In the genomic region with DNA sequence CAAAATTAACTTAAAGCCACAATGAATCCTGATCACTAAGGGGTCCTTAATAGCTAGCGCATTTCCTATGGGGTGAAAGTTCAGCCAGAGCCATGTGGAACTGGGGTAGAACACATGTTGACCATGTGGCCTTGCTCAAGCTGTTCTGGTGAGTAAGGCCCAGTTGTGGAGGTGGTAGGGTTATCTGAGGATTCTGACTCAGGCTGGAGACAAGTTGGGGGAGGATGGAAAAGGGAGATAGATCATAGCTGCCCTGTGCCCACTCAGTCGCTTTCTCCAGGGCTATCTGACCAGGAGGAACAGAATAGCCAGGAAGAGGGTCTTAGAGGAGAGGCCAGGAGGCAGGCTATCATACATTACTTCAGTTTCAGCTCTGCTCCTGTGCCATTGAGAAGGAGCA, we compare ENCODE assay signal across 35 mouse cellular contexts. TPM values are rescaled to one million over a fixed set of nuclear protein-coding genes. Genes with fewer than 3 reads are reported as not detected.
DNase-seq lines count a peak whose midpoint lies in the region; ATAC-seq and TF ChIP-seq lines count a peak whose summit lies in the region.
"Had no signal": no experiment of that assay in that cellular context is flagged by ENCODE, and none has a peak within 500 bp of the region (broad histone marks: within the 10 kb centered on the region; RNA-seq: fewer than 3 reads in every experiment).

No protein-coding gene starts in this region.

- no peak for TF ChIP-seq CTCF in liver, postnatal 0 days (IDR thresholded peaks at IDR 0.05; ENCODE audit: low read depth)
- no peak for TF ChIP-seq CTCF in thymus, adult 2 months (IDR thresholded peaks at IDR 0.05; ENCODE audit: borderline replicate concordance, control insufficient read depth, extremely low read depth, insufficient read depth, low read length, poor library complexity)

- no peaks in the 10 kb centered on the region for H3K4me1 ChIP-seq in liver, postnatal 0 days (ENCODE audit: insufficient read depth)
- no peaks in the 10 kb centered on the region for H3K4me1 ChIP-seq in liver, embryonic 12.5 days
- H3K4me1 ChIP-seq in thymus, adult 2 months (replicated peaks; ENCODE audit: control insufficient read depth, insufficient read depth, low read length), result 0 out of 2 replicates have a peak, but pooled peaks cover 4% of the 10 kb centered on the region
- H3K4me1 ChIP-seq: kidney, embryonic 15.5 days; limb, embryonic 13.5 days; neural tube, embryonic 13.5 days had no signal

- no peak overlapping the region for H3ac ChIP-seq in myocyte (ENCODE audit: control insufficient read depth, insufficient read length)

- H3K36me3 ChIP-seq in liver, postnatal 0 days (replicated peaks; ENCODE audit: insufficient read depth, low read length), result peaks cover 38% of the 10 kb centered on the region
- H3K36me3 ChIP-seq in liver, embryonic 12.5 days, result peaks cover 60% of the 10 kb centered on the region
- H3K36me3 ChIP-seq in myocyte (ENCODE audit: control insufficient read depth, insufficient read depth), result peaks cover 15% of the 10 kb centered on the region
- H3K36me3 ChIP-seq in thymus, adult 2 months (ENCODE audit: control insufficient read depth, insufficient read depth, low read length), result peaks cover 24% of the 10 kb centered on the region

- no peak for TF ChIP-seq EP300 in liver, postnatal 0 days (IDR thresholded peaks at IDR 0.05; ENCODE audit: low read depth)

- peak; percentile 33; the same call in 1 of the 2 replicates for ATAC-seq in liver, postnatal 0 days
- no peak for ATAC-seq in liver, embryonic 12.5 days
- ATAC-seq in erythroid progenitor cell, adult 5-6 weeks (replicated peaks; ENCODE audit: low FRiP score, poor library complexity, severe bottlenecking), result no peak
- ATAC-seq: forebrain, embryonic 14.5 days had no signal

- H3K9ac ChIP-seq in liver, postnatal 0 days (replicated peaks), result no peak overlapping the region
- no peak overlapping the region for H3K9ac ChIP-seq in liver, embryonic 12.5 days
- H3K9ac ChIP-seq: heart, embryonic 12.5 days; hindbrain, embryonic 14.5 days; kidney, embryonic 15.5 days; limb, embryonic 13.5 days; liver, embryonic 14.5 days; lung, embryonic 14.5 days; neural tube, embryonic 13.5 days had no signal

- H3K27me3 ChIP-seq in liver, postnatal 0 days (ENCODE audit: insufficient read depth, low read length), result no peaks in the 10 kb centered on the region
- no peaks in the 10 kb centered on the region for H3K27me3 ChIP-seq in liver, embryonic 12.5 days (replicated peaks)
- no peaks in the 10 kb centered on the region for H3K27me3 ChIP-seq in myocyte (ENCODE audit: control insufficient read depth, insufficient read depth, insufficient read length)
- H3K27me3 ChIP-seq in thymus, adult 2 months (ENCODE audit: control insufficient read depth, insufficient read depth, low read length), result no peaks in the 10 kb centered on the region
- H3K27me3 ChIP-seq: heart, embryonic 12.5 days; kidney, embryonic 15.5 days; limb, embryonic 13.5 days; neural tube, embryonic 13.5 days had no signal

- H3K9me3 ChIP-seq in liver, postnatal 0 days (ENCODE audit: low read length), result no peaks in the 10 kb centered on the region
- H3K9me3 ChIP-seq in liver, embryonic 12.5 days (replicated peaks), result no peaks in the 10 kb centered on the region
- H3K9me3 ChIP-seq: heart, embryonic 12.5 days; kidney, embryonic 15.5 days; limb, embryonic 13.5 days; neural tube, embryonic 13.5 days had no signal

- H3K4me3 ChIP-seq in liver, postnatal 0 days (ENCODE audit: low read depth, low read length), result no peak overlapping the region
- H3K4me3 ChIP-seq in liver, embryonic 12.5 days, result no peak overlapping the region
- no peak overlapping the region for H3K4me3 ChIP-seq in myocyte
- no peak overlapping the region for H3K4me3 ChIP-seq in thymus, adult 2 months (ENCODE audit: control insufficient read depth, insufficient read depth, low read length)
- H3K4me3 ChIP-seq: heart, adult 2 months; heart, embryonic 12.5 days; kidney, embryonic 15.5 days; layer of hippocampus, adult 2 months; limb, embryonic 13.5 days; neural tube, embryonic 13.5 days had no signal

- 71% methylated on average over 2 of the region's 2 CpGs for WGBS in liver, postnatal 0 days (ENCODE audit: insufficient replicate concordance)
- 85% methylated on average over 2 of the region's 2 CpGs for WGBS in liver, embryonic 12.5 days (ENCODE audit: insufficient replicate concordance)
- 98% methylated on average over 2 of the region's 2 CpGs for WGBS in thymus, adult 2 months

- no peaks in the 10 kb centered on the region for H3K79me2 ChIP-seq in myocyte (ENCODE audit: control insufficient read depth, insufficient read depth)

- no peak overlapping the region for H3K27ac ChIP-seq in liver, postnatal 0 days (ENCODE audit: low read depth)
- H3K27ac ChIP-seq in liver, embryonic 12.5 days, result no peak overlapping the region
- no peak overlapping the region for H3K27ac ChIP-seq in thymus, adult 2 months (ENCODE audit: control insufficient read depth, insufficient read depth, low read length)
- H3K27ac ChIP-seq: heart, adult 2 months; hindbrain, embryonic 14.5 days; kidney, embryonic 15.5 days; layer of hippocampus, adult 2 months; limb, embryonic 13.5 days; liver, embryonic 14.5 days; neural tube, embryonic 13.5 days had no signal

- TF ChIP-seq POLR2A in myocyte (IDR thresholded peaks at IDR 0.05; ENCODE audit: insufficient read length, low read depth), result no peak
- TF ChIP-seq POLR2A in thymus, adult 2 months (IDR thresholded peaks at IDR 0.05; ENCODE audit: control insufficient read depth, extremely low read depth, insufficient read depth, low read length, poor library complexity), result no peak

- peak; percentile 68 for DNase-seq in adrenal gland, adult 2 months
- DNase-seq in adrenal gland, postnatal 25 days, result no peak
- DNase-seq in liver, postnatal 0 days, result no peak
- DNase-seq in adrenal gland, postnatal 10 days, result peak; percentile 30
- DNase-seq in thymus, adult 2 months, result no peak
- DNase-seq: cerebellum, adult 2 months; cerebellum, postnatal 25 days; heart, adult 2 months; heart, postnatal 4 days; kidney, adult 11 months; kidney, postnatal 36 days; lung, embryonic 14.5 days; right cerebral cortex, postnatal 4 days had no signal

- H3K4me2 ChIP-seq in liver, postnatal 0 days (ENCODE audit: low read depth, low read length), result no peak overlapping the region
- H3K4me2 ChIP-seq in liver, embryonic 12.5 days, result no peak overlapping the region
- H3K4me2 ChIP-seq in myocyte (ENCODE audit: low read depth), result no peak overlapping the region
- H3K4me2 ChIP-seq: heart, embryonic 12.5 days; hindbrain, embryonic 14.5 days; kidney, embryonic 15.5 days; limb, embryonic 13.5 days; lung, embryonic 14.5 days; midbrain, embryonic 11.5 days; neural tube, embryonic 13.5 days had no signal

RNA-seq across cellular contexts. Expression of a gene that starts 0.8 kb away (rescaled TPM):
- 1 to 10 TPM in 1 of 2 experiments, under 1 TPM in 1; 0.61 to 1.2 TPM for total RNA-seq in adrenal gland, adult 2 months (2021)
- polyA plus RNA-seq in adrenal gland, adult 2 months (2012; rRNA removed), result 4.4 and 5.0 TPM in 2 replicates
- 1.5 TPM in 1 of 2 replicates, not detected in the other for total RNA-seq in adrenal gland, postnatal 25 days (2021)
- 0.26 and 0.36 TPM in 2 replicates for polyA plus RNA-seq in liver, postnatal 0 days (2015; fragmentation: Nextera tagmentation; extraction: Ambion mirVana)
- polyA plus RNA-seq in liver, embryonic 12.5 days (2016; fragmentation: Nextera tagmentation; extraction: Ambion mirVana), result 0.39 and 0.60 TPM in 2 replicates
- total RNA-seq in adrenal gland, postnatal 10 days (2021), result 1 to 10 TPM; 1.9 TPM
- polyA plus RNA-seq in myocyte (2012; fragmentation: generic; extraction: Trizol), result 0.64 TPM
- polyA plus RNA-seq in thymus, adult 2 months (2012; rRNA removed), result 68.9 and 81.3 TPM in 2 replicates
- 3.4 TPM in 1 of 2 replicates, not detected in the other for total RNA-seq in erythroid progenitor cell, adult 5-6 weeks (2015; ENCODE audit: low replicate concordance)
- 0.61 and 8.2 TPM in 2 replicates for total RNA-seq in erythroid progenitor cell, adult 5-6 weeks (2017; ENCODE audit: low replicate concordance)
- total RNA-seq: heart, adult 2 months had no signal

RNA-seq across cellular contexts. Expression of a gene that starts 11.5 kb away (rescaled TPM):
- under 1 TPM in 1 of 2 experiments, not detected in 1; 0.38 TPM for total RNA-seq in adrenal gland, adult 2 months (2021)
- 0.30 and 0.61 TPM in 2 replicates for polyA plus RNA-seq in adrenal gland, adult 2 months (2012; rRNA removed)
- total RNA-seq in adrenal gland, postnatal 25 days (2021), result not detected in 2 replicates
- polyA plus RNA-seq in liver, postnatal 0 days (2015; fragmentation: Nextera tagmentation; extraction: Ambion mirVana), result 0.78 and 1.2 TPM in 2 replicates
- 0.77 and 0.99 TPM in 2 replicates for polyA plus RNA-seq in liver, embryonic 12.5 days (2016; fragmentation: Nextera tagmentation; extraction: Ambion mirVana)
- total RNA-seq in adrenal gland, postnatal 10 days (2021), result under 1 TPM; 0.51 to 0.66 TPM
- polyA plus RNA-seq in myocyte (2012; fragmentation: generic; extraction: Trizol), result 0.40 TPM
- 82.1 and 85.2 TPM in 2 replicates for polyA plus RNA-seq in thymus, adult 2 months (2012; rRNA removed)
- total RNA-seq in erythroid progenitor cell, adult 5-6 weeks (2015; ENCODE audit: low replicate concordance), result 2.9 and 26.7 TPM in 2 replicates
- 1.5 and 3.5 TPM in 2 replicates for total RNA-seq in erythroid progenitor cell, adult 5-6 weeks (2017; ENCODE audit: low replicate concordance)
- total RNA-seq: gastrocnemius, adult 18-20 months; layer of hippocampus, adult 2 months; layer of hippocampus, postnatal 25 days; left cerebral cortex, adult 8-10 months; left cerebral cortex, postnatal 36 days; midbrain, postnatal 0 days had no signal
- polyA plus RNA-seq: testis, adult 2 months had no signal

RNA-seq across cellular contexts. Expression of a gene that starts 21.8 kb away (rescaled TPM):
- total RNA-seq in adrenal gland, adult 2 months (2021), result 100 to 1,000 TPM; 260 to 282 TPM
- 47.5 and 50.7 TPM in 2 replicates for polyA plus RNA-seq in adrenal gland, adult 2 months (2012; rRNA removed)
- 248 and 275 TPM in 2 replicates for total RNA-seq in adrenal gland, postnatal 25 days (2021)
- 91.5 and 94.2 TPM in 2 replicates for polyA plus RNA-seq in liver, postnatal 0 days (2015; fragmentation: Nextera tagmentation; extraction: Ambion mirVana)
- polyA plus RNA-seq in liver, embryonic 12.5 days (2016; fragmentation: Nextera tagmentation; extraction: Ambion mirVana), result 93.4 and 93.9 TPM in 2 replicates
- total RNA-seq in adrenal gland, postnatal 10 days (2021), result 100 to 1,000 TPM; 184 to 191 TPM
- polyA plus RNA-seq in myocyte (2012; fragmentation: generic; extraction: Trizol), result 137 TPM
- 65.6 and 68.4 TPM in 2 replicates for polyA plus RNA-seq in thymus, adult 2 months (2012; rRNA removed)
- total RNA-seq in erythroid progenitor cell, adult 5-6 weeks (2015; ENCODE audit: low replicate concordance), result 31.4 and 59.1 TPM in 2 replicates
- 92.1 and 127 TPM in 2 replicates for total RNA-seq in erythroid progenitor cell, adult 5-6 weeks (2017; ENCODE audit: low replicate concordance)

RNA-seq across cellular contexts. Expression of a gene that starts 22.0 kb away (rescaled TPM):
- 1 to 10 TPM; 5.1 to 8.5 TPM for total RNA-seq in adrenal gland, adult 2 months (2021)
- 14.7 and 18.3 TPM in 2 replicates for polyA plus RNA-seq in adrenal gland, adult 2 months (2012; rRNA removed)
- 6.6 and 9.7 TPM in 2 replicates for total RNA-seq in adrenal gland, postnatal 25 days (2021)
- 3.5 and 4.7 TPM in 2 replicates for polyA plus RNA-seq in liver, postnatal 0 days (2015; fragmentation: Nextera tagmentation; extraction: Ambion mirVana)
- 8.2 and 8.7 TPM in 2 replicates for polyA plus RNA-seq in liver, embryonic 12.5 days (2016; fragmentation: Nextera tagmentation; extraction: Ambion mirVana)
- 1 to 10 TPM; 5.7 to 6.1 TPM for total RNA-seq in adrenal gland, postnatal 10 days (2021)
- 5.4 TPM for polyA plus RNA-seq in myocyte (2012; fragmentation: generic; extraction: Trizol)
- polyA plus RNA-seq in thymus, adult 2 months (2012; rRNA removed), result 9.5 and 10.8 TPM in 2 replicates
- 1.3 and 5.8 TPM in 2 replicates for total RNA-seq in erythroid progenitor cell, adult 5-6 weeks (2015; ENCODE audit: low replicate concordance)
- total RNA-seq in erythroid progenitor cell, adult 5-6 weeks (2017; ENCODE audit: low replicate concordance), result 2.3 TPM in 2 replicates

RNA-seq across cellular contexts. Expression of a gene that starts 44.8 kb away (rescaled TPM):
- total RNA-seq in adrenal gland, adult 2 months (2021), result under 1 TPM in 1 of 2 experiments, not detected in 1; 0.21 TPM
- 0.13 and 0.19 TPM in 2 replicates for polyA plus RNA-seq in adrenal gland, adult 2 months (2012; rRNA removed)
- total RNA-seq in adrenal gland, postnatal 25 days (2021), result 0.61 TPM in 1 of 2 replicates, not detected in the other
- 0.15 and 0.31 TPM in 2 replicates for polyA plus RNA-seq in liver, postnatal 0 days (2015; fragmentation: Nextera tagmentation; extraction: Ambion mirVana)
- 0.07 and 0.15 TPM in 2 replicates for polyA plus RNA-seq in liver, embryonic 12.5 days (2016; fragmentation: Nextera tagmentation; extraction: Ambion mirVana)
- under 1 TPM; 0.27 to 0.67 TPM for total RNA-seq in adrenal gland, postnatal 10 days (2021)
- polyA plus RNA-seq in myocyte (2012; fragmentation: generic; extraction: Trizol), result not detected
- 2.4 and 3.5 TPM in 2 replicates for polyA plus RNA-seq in thymus, adult 2 months (2012; rRNA removed)
- total RNA-seq in erythroid progenitor cell, adult 5-6 weeks (2015; ENCODE audit: low replicate concordance), result not detected in 2 replicates
- not detected in 2 replicates for total RNA-seq in erythroid progenitor cell, adult 5-6 weeks (2017; ENCODE audit: low replicate concordance)
- total RNA-seq: gastrocnemius, adult 18-20 months; gastrocnemius, postnatal 4 days; heart, adult 2 months; left cerebral cortex, postnatal 36 days; megakaryocyte progenitor cell, adult 5-6 weeks had no signal
- polyA plus RNA-seq: activated CD4-positive, CD25-positive, alpha-beta regulatory T cell, adult 4 months; forebrain, embryonic 14.5 days; heart, postnatal 0 days; midbrain, embryonic 11.5 days; midbrain, postnatal 0 days; neural tube, embryonic 13.5 days had no signal

Comparison
In these comparisons a context has a peak if more than half of its experiments do, and no peak if none do; other contexts are left out.
1. DNase-seq: peak in adrenal gland, adult 2 months (single experiment) and adrenal gland, postnatal 10 days (single experiment); none in adrenal gland, postnatal 25 days (single experiment), liver, postnatal 0 days (single experiment) and thymus, adult 2 months (single experiment).
2. RNA of a gene that starts 0.8 kb away (polyA plus RNA-seq): 68.9 to 81.3 TPM in thymus, adult 2 months; 4.4 to 5.0 TPM in adrenal gland, adult 2 months, 0.64 TPM in myocyte (single experiment), 0.39 to 0.60 TPM in liver, embryonic 12.5 days and 0.26 to 0.36 TPM in liver, postnatal 0 days; every median in the first group is over 10 times any median in the second.
3. RNA of a gene that starts 11.5 kb away (polyA plus RNA-seq): 82.1 to 85.2 TPM in thymus, adult 2 months; 0.78 to 1.2 TPM in liver, postnatal 0 days, 0.77 to 0.99 TPM in liver, embryonic 12.5 days, 0.40 TPM in myocyte (single experiment) and 0.30 to 0.61 TPM in adrenal gland, adult 2 months; every median in the first group is over 10 times any median in the second.